Mouse (Mus musculus) stomach, embryonic 14.5 days (tissue): ENCODE measurements around the gene Epha4. TPM values are rescaled to one million over a fixed set of nuclear protein-coding genes. Genes with fewer than 3 reads are reported as not detected.

Source experiments
- ATAC-seq: fragments of 200-750 bp; cut with Nextera tagmentation; 2 replicates; pipeline ENCODE4 v1.8.0; 2017; ENCODE audit warnings: low read depth, moderate TSS enrichment; ENCODE audit not compliant: insufficient number of reproducible peaks, insufficient read depth, low FRiP score
- H3K27ac ChIP-seq: fragments of 300-500 bp; sonication (generic); 2 replicates; pipeline ENCODE4 v1.5.1; 2014; ENCODE audit warnings: mild to moderate bottlenecking, low read length, moderate library complexity, mixed read lengths
- H3K27me3 ChIP-seq: fragments of 300-500 bp; sonication (generic); 2 replicates; pipeline ENCODE4 v1.6.1; 2014; ENCODE audit warnings: low read length, control low read depth, mixed read lengths; ENCODE audit not compliant: control insufficient read depth, insufficient read depth
- H3K36me3 ChIP-seq: fragments of 300-500 bp; sonication (generic); 2 replicates; pipeline ENCODE4 v1.6.1; 2014; ENCODE audit warnings: mild to moderate bottlenecking, control low read depth, low read length, moderate library complexity, mixed read lengths; ENCODE audit not compliant: control insufficient read depth, insufficient read depth
- H3K4me1 ChIP-seq: fragments of 300-500 bp; sonication (generic); 2 replicates; pipeline ENCODE4 v1.6.1; 2014; ENCODE audit warnings: low read length, control low read depth, mixed read lengths; ENCODE audit not compliant: control insufficient read depth, insufficient read depth
- H3K4me2 ChIP-seq: fragments of 300-500 bp; sonication (generic); replicated peaks from 2 replicates; pipeline ENCODE4 v1.6.1; 2014; ENCODE audit warnings: low read depth, low read length, control low read depth
- H3K4me3 ChIP-seq: fragments of 300-500 bp; sonication (generic); 2 replicates; pipeline ENCODE4 v1.5.1; 2014; ENCODE audit warnings: low read depth, low read length, control low read depth
- H3K9ac ChIP-seq: fragments of 300-500 bp; sonication (generic); replicated peaks from 2 replicates; pipeline ENCODE4 v1.6.1; 2014; ENCODE audit warnings: low read depth, mild to moderate bottlenecking, control low read depth, low read length, moderate library complexity, mixed read lengths
- H3K9me3 ChIP-seq: fragments of 300-500 bp; sonication (generic); 2 replicates; pipeline ENCODE4 v1.6.1; 2016; ENCODE audit warnings: low read depth, low read length, control low read depth; ENCODE audit not compliant: control insufficient read depth
- WGBS: fragments of 180-500 bp; shearing (Covaris S2); extraction: QIAGEN DNeasy Blood & Tissue Kit; methylation state at CpG from one replicate; pipeline ENCODE4 v1.1.7; 2014; 5-methylcytosine and 5-hydroxymethylcytosine counted together
- polyA plus RNA-seq: library from polyadenylated mRNA; unstranded; fragments of >200 nt; fragmentation: Nextera tagmentation; extraction: Ambion mirVana; gene quantifications from 2 replicates; pipeline ENCODE4 v1.2.1, GENCODE M21; 2014

The Epha4 gene
- polyA plus RNA-seq, 1 experiment from 2014 or later, result 18.2 TPM

DNA sequence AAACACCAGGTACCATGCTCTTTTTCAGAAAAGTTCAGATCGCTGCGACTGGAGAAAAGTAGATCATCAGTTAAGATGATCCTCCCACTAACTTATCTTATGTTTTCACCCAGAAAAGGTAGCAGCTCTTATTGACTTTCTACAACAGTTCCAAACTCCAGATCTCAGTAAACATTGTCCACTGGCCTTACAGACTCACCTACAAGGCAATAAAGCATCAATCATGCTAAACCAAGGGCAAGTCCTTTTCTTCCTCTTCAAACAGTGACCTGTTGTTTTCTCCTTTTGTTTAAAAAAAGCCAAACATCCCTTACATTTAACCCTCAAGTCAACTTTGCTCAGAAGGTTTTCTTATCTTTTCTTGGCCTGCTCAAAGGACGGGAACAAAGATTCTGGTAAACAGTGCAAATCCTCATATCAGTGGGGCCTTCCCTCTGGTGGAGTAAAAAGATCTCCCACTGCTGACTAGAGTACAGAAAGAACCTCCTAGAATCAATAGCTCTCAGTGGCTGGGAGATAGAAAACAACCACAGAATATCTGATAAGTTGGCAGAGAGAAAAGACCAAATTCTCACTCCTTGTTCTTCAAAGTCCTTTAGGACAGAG is 39.0 kb downstream of the Epha4 start:
- no peak overlapping the region for H3K27ac ChIP-seq
- WGBS, result 44% methylated on average over 3 of the region's 3 CpGs

DNA sequence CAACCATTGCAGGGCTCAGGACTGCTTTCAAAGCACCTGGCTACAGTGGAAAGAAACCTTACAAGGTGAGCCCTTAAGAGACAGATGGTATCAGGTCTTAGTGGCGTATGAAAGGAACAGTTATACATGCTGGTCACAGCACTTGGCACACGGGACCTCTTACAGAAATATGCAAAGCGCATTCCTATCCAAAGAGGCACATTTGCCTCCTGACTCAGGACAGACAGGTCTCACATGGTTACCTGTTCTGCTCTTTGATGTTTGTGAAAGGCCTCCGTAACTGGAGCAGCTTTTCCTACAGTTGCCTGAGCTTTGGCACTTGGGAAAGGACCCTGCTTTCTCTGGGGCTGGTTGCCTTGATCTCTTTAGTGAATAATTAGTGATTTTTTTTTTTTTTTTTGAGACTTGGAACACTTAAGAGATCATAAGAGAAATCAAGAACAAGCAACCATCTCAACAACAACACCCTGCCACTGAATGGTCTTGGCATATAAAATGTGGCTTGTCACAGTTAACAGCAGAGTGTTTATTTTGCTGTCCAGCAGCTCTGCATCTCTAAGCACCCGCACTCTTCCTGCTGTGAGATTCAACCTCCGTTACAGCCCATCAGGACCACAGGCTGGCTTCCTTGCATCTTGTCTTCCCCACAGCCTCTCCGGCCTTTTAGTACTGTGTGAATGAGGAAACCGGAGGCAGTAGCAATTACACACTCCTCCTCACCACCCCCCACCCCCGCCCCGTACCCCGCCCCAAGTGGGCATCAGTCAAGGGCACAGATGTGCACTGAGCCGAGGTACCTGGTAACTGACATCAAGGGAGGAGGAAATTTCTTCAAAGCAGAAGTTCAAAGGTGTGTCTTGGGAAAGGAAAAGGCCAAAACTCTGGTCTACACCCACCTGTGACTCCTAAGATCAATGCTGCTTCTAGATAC is 41.2 kb downstream of the Epha4 start:
- 57% methylated on average over 12 of the region's 12 CpGs for WGBS
- no peak for ATAC-seq
- no peak overlapping the region for H3K4me3 ChIP-seq
- H3K4me1 ChIP-seq, result peaks cover 11% of the 10 kb centered on the region
- H3K27me3 ChIP-seq, result no peaks in the 10 kb centered on the region
- no peaks in the 10 kb centered on the region for H3K36me3 ChIP-seq
- no peak overlapping the region for H3K9ac ChIP-seq
- H3K4me2 ChIP-seq, result no peak overlapping the region
- H3K9me3 ChIP-seq, result no peaks in the 10 kb centered on the region
- H3K27ac ChIP-seq, result no peak overlapping the region

More for the DNA sequence above, 39.0 kb downstream of the Epha4 start:
- Histone ChIP-seq H3K4me2 (no peak overlapping the region), H3K4me3 (no peak overlapping the region), H3K27me3 (no peaks in the 10 kb centered on the region), H3K9me3 (no peaks in the 10 kb centered on the region), H3K4me1 (peaks cover 5% of the 10 kb centered on the region; the same call in 1 of the 2 replicates), H3K9ac (no peak overlapping the region), H3K36me3 (no peaks in the 10 kb centered on the region)
- no peak for ATAC-seq

DNA sequence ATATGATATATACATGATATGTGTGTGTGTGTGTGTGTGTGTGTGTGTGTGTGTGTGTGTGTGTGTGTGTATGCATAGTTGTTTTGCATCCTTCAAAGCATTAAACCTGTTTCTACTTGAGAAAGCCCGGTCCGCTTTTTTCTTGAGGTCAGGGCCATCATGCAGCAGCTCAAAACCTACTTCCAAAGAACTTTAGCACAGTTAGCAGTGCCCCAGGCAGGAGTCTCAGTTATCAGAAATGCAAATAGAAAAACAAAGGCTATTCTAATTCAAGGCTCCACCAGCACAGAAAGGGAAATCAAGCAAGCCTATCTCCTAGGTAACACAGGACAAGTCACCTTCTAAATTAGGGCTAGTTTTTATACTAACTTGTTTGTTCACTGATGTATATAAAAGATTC is 42.3 kb downstream of the Epha4 start:
- WGBS, result 80% methylated on average over 2 of the region's 2 CpGs
- no peaks in the 10 kb centered on the region for H3K9me3 ChIP-seq
- no peaks in the 10 kb centered on the region for H3K27me3 ChIP-seq
- H3K36me3 ChIP-seq, result no peaks in the 10 kb centered on the region
- no peak overlapping the region for H3K27ac ChIP-seq
- H3K4me3 ChIP-seq, result no peak overlapping the region
- no peak for ATAC-seq
- no peak overlapping the region for H3K9ac ChIP-seq
- H3K4me1 ChIP-seq, result peaks cover 11% of the 10 kb centered on the region
- H3K4me2 ChIP-seq, result no peak overlapping the region

DNA sequence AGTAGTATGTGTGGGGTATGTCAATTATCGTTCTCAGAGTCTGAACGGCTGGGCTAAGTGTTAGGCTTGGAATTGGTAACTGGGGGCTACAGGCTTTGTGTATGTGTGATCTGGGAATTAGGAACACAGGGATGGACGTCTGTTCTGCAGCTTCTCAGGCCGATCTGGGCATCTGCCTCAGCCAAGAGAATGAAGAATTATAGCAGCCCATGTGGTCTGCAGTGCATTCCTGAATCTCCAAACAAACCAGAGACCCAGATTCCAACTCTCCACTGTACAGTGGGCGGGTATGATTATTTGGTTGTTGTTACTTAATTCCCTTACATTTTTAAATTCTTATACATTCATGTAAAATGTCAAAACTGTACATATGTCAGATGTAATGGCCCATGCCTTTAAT is 43.4 kb downstream of the Epha4 start:
- ATAC-seq, result no peak; the same call in 1 of the 2 replicates
- Histone ChIP-seq H3K9me3 (no peaks in the 10 kb centered on the region), H3K9ac (no peak overlapping the region), H3K36me3 (no peaks in the 10 kb centered on the region), H3K27me3 (no peaks in the 10 kb centered on the region), H3K4me3 (no peak overlapping the region), H3K4me2 (no peak overlapping the region), H3K4me1 (peaks cover 11% of the 10 kb centered on the region), H3K27ac (peak overlapping the region; percentile 48; the same call in 1 of the 2 replicates)
- WGBS, result 29% methylated on average over 5 of the region's 5 CpGs

DNA sequence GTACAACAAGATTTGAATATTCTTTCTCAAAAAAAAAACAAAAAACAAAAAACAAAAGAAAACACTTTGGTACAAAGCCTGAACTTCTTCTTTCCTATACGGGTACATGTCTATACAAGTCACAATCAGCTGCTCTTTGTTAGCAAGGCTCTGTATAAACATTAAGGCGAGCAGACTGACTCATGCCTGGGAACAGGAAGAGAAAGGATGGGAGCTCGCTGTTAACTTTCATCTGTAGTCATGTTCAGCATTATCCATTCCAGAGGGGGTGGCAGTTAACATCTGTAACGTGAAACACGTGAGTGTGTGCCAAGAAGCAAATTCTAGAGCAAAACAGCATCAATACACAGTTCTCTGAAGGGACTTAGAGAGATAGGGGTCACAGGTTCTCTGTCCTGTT is 43.9 kb downstream of the Epha4 start:
- no peak overlapping the region for H3K9ac ChIP-seq
- WGBS, result 10% methylated on average over 5 of the region's 5 CpGs
- no peaks in the 10 kb centered on the region for H3K36me3 ChIP-seq
- peak; percentile 59; the same call in 1 of the 2 replicates for ATAC-seq
- H3K4me3 ChIP-seq, result no peak overlapping the region
- peaks cover 11% of the 10 kb centered on the region for H3K4me1 ChIP-seq
- H3K27me3 ChIP-seq, result no peaks in the 10 kb centered on the region
- no peaks in the 10 kb centered on the region for H3K9me3 ChIP-seq
- H3K4me2 ChIP-seq, result no peak overlapping the region
- H3K27ac ChIP-seq, result peak overlapping the region; percentile 48; the same call in 1 of the 2 replicates

DNA sequence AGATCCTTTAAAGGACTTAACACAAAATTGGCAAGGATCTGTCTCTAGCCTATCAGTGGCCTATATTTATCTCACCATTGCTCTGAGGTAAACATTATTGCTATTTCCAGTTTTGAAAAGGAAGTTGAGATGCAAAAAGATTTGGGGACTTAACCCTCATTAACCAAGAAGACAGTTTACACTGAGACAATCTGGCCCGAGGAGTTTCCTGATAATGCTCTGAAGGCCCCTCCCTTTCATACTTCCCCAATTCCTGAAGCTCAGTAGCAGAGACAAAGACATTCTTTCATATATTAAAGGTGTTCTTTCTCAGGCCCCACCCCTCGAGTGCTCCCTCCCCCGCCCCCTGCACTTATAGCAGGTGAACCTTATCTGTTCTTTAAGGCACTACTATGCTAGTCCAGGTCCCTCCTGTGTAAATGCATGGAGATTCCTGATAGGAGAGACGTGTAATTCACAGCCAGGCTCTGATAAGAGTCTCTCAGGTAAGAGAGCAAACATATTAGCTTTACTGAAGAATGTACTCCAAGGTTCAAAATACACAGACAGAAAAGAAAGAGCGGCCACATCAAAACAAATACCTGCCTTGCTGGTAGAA is 46.1 kb downstream of the Epha4 start:
- WGBS, result 50% methylated on average over 5 of the region's 5 CpGs
- peak; percentile 89 for ATAC-seq
- no peak overlapping the region for H3K4me2 ChIP-seq
- no peak overlapping the region for H3K27ac ChIP-seq
- H3K4me3 ChIP-seq, result no peak overlapping the region
- H3K27me3 ChIP-seq, result no peaks in the 10 kb centered on the region
- no peaks in the 10 kb centered on the region for H3K36me3 ChIP-seq
- no peaks in the 10 kb centered on the region for H3K9me3 ChIP-seq
- H3K9ac ChIP-seq, result no peak overlapping the region
- H3K4me1 ChIP-seq, result peaks cover 11% of the 10 kb centered on the region

DNA sequence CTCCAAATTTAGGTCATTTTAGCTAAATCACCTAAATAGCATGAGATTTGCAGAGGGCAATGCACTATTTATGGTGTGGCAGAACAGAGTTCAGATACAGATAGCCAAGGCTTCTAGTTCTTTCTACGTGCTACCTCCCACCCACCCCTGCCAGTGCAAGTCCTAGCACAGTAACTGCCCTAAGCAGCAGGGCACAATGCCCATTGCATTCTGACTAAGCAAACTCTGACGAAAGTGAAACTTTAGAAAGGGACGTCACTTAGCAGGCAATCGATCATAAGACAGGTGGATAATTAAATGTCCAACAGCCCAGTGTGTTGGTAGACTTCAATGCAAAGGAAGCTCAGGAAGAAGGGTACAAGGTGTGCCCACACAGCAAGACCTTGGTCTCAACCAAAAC is 49.4 kb downstream of the Epha4 start:
- Histone ChIP-seq H3K27me3 (no peaks in the 10 kb centered on the region), H3K27ac (no peak overlapping the region), H3K36me3 (no peaks in the 10 kb centered on the region), H3K9me3 (no peaks in the 10 kb centered on the region), H3K4me2 (no peak overlapping the region), H3K4me1 (peaks cover 5% of the 10 kb centered on the region), H3K4me3 (no peak overlapping the region), H3K9ac (no peak overlapping the region)
- 71% methylated on average over 4 of the region's 4 CpGs for WGBS
- no peak for ATAC-seq

DNA sequence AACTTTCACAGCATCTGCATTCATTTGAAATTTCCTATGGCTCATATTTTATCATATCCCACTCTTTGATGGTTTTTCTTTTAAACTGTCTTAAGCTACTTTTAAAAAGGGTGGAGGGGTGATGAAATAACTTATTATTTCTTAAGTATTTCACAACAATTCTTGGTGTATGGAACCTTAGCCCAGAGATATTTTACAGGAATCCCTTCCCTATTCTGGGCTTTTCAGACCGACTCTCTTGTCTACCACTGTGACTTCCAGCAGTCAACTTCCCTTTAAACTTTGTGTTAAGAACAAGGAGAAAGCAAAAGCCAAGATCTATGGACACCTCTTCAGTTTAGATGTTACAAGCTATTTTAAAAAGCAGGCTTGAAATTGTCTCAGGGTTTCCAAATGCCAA is 50.8 kb downstream of the Epha4 start:
- WGBS, result 72% methylated on average over 1 of the region's 1 CpGs
- H3K27me3 ChIP-seq, result no peaks in the 10 kb centered on the region
- no peaks in the 10 kb centered on the region for H3K36me3 ChIP-seq
- H3K4me2 ChIP-seq, result no peak overlapping the region
- no peak overlapping the region for H3K9ac ChIP-seq
- peaks cover 2% of the 10 kb centered on the region; the same call in 1 of the 2 replicates for H3K4me1 ChIP-seq
- ATAC-seq, result no peak
- no peak overlapping the region for H3K27ac ChIP-seq
- no peak overlapping the region for H3K4me3 ChIP-seq
- no peaks in the 10 kb centered on the region for H3K9me3 ChIP-seq
